Mouse (Mus musculus) CH12.LX (cell line): ENCODE measurements at regions not wholly inside any gene's neighbourhood (a gene's known extent, or its start where the extent isn't known, plus 50 kb on each side); places are given as distances from the start of the nearest gene placed in this dataset.

Experiments used
- DNase-seq: peaks from one replicate; pipeline ENCODE4 v3.0.0-alpha.2; 2013; ENCODE audit errors: extremely low read depth
- H3K27ac ChIP-seq: 2 replicates; pipeline ENCODE4 v1.5.1; 2012; ENCODE audit warnings: low read depth, mild to moderate bottlenecking, control low read depth, moderate library complexity; ENCODE audit not compliant: insufficient read depth
- H3K27me3 ChIP-seq: replicated peaks from 2 replicates; pipeline ENCODE3; 2012; ENCODE audit warnings: inconsistent platforms
- H3K36me3 ChIP-seq, 2 experiments: replicated peaks in 1 of 2; 2 replicates each; pipeline versions ENCODE3 to v1.6.1; 2012; ENCODE audit warnings: inconsistent platforms in 1 of 2, low read length in 1 of 2, mild to moderate bottlenecking in 1 of 2, mixed read lengths in 1 of 2, moderate library complexity in 1 of 2; ENCODE audit not compliant: control insufficient read depth in 1 of 2, insufficient read depth in 1 of 2
- H3K4me1 ChIP-seq, 2 experiments: 2 replicates each; pipeline ENCODE4 v1.6.1; 2012; ENCODE audit warnings: inconsistent platforms in 1 of 2, moderate library complexity in 1 of 2; ENCODE audit not compliant: insufficient read depth in 2 of 2, control insufficient read depth in 1 of 2
- H3K4me2 ChIP-seq: 2 replicates; pipeline ENCODE4 v1.6.1; 2012; ENCODE audit warnings: low read depth, mild to moderate bottlenecking, control low read depth; ENCODE audit not compliant: poor library complexity, insufficient read depth, severe bottlenecking
- H3K4me3 ChIP-seq, 3 experiments: fragments of 150-350 bp in 1 of 3; sonication (generic) in 1 of 3; replicated peaks in 1 of 3; 2 replicates each; pipeline versions ENCODE3 to v1.5.1; 2011 to 2012; ENCODE audit warnings: low read depth in 2 of 3, low read length in 2 of 3, mild to moderate bottlenecking in 2 of 3, moderate library complexity in 2 of 3, control low read depth in 1 of 3, improper control_type of control experiment in 1 of 3, inconsistent platforms in 1 of 3, mixed read lengths in 1 of 3; ENCODE audit not compliant: poor library complexity in 1 of 3
- H3K79me2 ChIP-seq: replicated peaks from 2 replicates; pipeline ENCODE4 v1.6.1; 2012; ENCODE audit warnings: mild to moderate bottlenecking, moderate library complexity; ENCODE audit not compliant: control insufficient read depth, poor library complexity, insufficient read depth, severe bottlenecking; ENCODE audit errors: extremely low read depth
- H3K9ac ChIP-seq: 2 replicates; pipeline ENCODE4 v1.6.1; 2012; ENCODE audit warnings: low read depth, mild to moderate bottlenecking, control low read depth, moderate library complexity; ENCODE audit not compliant: insufficient read depth
- H3K9me3 ChIP-seq: replicated peaks from 2 replicates; pipeline ENCODE3; 2012; ENCODE audit warnings: low read length, inconsistent platforms, mixed read lengths
- BHLHE40 ChIP-seq: IDR thresholded peaks from 2 replicates; pipeline ENCODE4 v1.6.1; 2011; ENCODE audit warnings: mild to moderate bottlenecking, low read depth, low read length, improper control_type of control experiment
- CHD2 ChIP-seq: IDR thresholded peaks from 2 replicates; pipeline ENCODE4 v1.6.1; 2011; ENCODE audit warnings: low read length, improper control_type of control experiment
- ETS1 ChIP-seq: conservative IDR thresholded peaks from 2 replicates; pipeline ENCODE4 v1.6.1; 2012; ENCODE audit warnings: low read depth, mild to moderate bottlenecking, inconsistent platforms, low read length, improper control_type of control experiment, moderate library complexity
- GABPA ChIP-seq: IDR thresholded peaks from 2 replicates; pipeline ENCODE4 v1.6.1; 2012; ENCODE audit warnings: low read depth, low read length, improper control_type of control experiment, inconsistent platforms; ENCODE audit not compliant: insufficient replicate concordance
- MAX ChIP-seq: IDR thresholded peaks from 2 replicates; pipeline ENCODE4 v1.6.1; 2011; ENCODE audit warnings: low read length, improper control_type of control experiment
- MEF2A ChIP-seq: IDR thresholded peaks from 2 replicates; pipeline ENCODE4 v1.6.1; 2014; ENCODE audit warnings: low read depth, mild to moderate bottlenecking, inconsistent platforms, low read length, improper control_type of control experiment, borderline replicate concordance
- MXI1 ChIP-seq: IDR thresholded peaks from 2 replicates; pipeline ENCODE4 v1.6.1; 2011; ENCODE audit warnings: mild to moderate bottlenecking, low read depth, low read length, improper control_type of control experiment
- NELFE ChIP-seq: IDR thresholded peaks from 2 replicates; pipeline ENCODE4 v1.6.1; 2011; ENCODE audit warnings: low read depth, low read length, improper control_type of control experiment
- PAX5 ChIP-seq: IDR thresholded peaks from 2 replicates; pipeline ENCODE4 v1.6.1; 2012; ENCODE audit warnings: low read length, inconsistent platforms, mixed read lengths
- RAD21 ChIP-seq: IDR thresholded peaks from 2 replicates; pipeline ENCODE4 v1.6.1; 2011; ENCODE audit warnings: low read depth, mild to moderate bottlenecking, low read length, improper control_type of control experiment, moderate library complexity
- TCF12 ChIP-seq: IDR thresholded peaks from 2 replicates; pipeline ENCODE4 v1.6.1; 2014; ENCODE audit warnings: low read depth, mild to moderate bottlenecking, inconsistent platforms, low read length, improper control_type of control experiment
- UBTF ChIP-seq: IDR thresholded peaks from 2 replicates; pipeline ENCODE4 v1.6.1; 2012; ENCODE audit warnings: low read depth, mild to moderate bottlenecking, inconsistent platforms, low read length, improper control_type of control experiment, moderate library complexity
- USF2 ChIP-seq: conservative IDR thresholded peaks from 2 replicates; pipeline ENCODE4 v1.6.1; 2011; ENCODE audit warnings: low read depth, low read length, improper control_type of control experiment
- ZC3H11A ChIP-seq: IDR thresholded peaks from 2 replicates; pipeline ENCODE4 v1.6.1; 2012; ENCODE audit warnings: low read depth, mild to moderate bottlenecking, inconsistent platforms, low read length, improper control_type of control experiment
- ZMIZ1 ChIP-seq: IDR thresholded peaks from 2 replicates; pipeline ENCODE4 v1.6.1; 2012; ENCODE audit warnings: low read depth, mild to moderate bottlenecking, inconsistent platforms, low read length, improper control_type of control experiment
- dilution Hi-C: fragments of 300-500 bp; cut with MboI; formaldehyde crosslinking; loops from 2 replicates; pipeline ENCODE4 v1.14.3; 2020; ENCODE audit warnings: low sequenced_read_pairs; ENCODE audit not compliant: extremely low pct_unique_long_range_greater_than_20kb, extremely low pct_ligation_motif_present
- in situ Hi-C: fragments of 300-500 bp; cut with MboI; formaldehyde crosslinking; loops from 3 replicates; pipeline ENCODE4 v1.14.3; 2019; ENCODE audit warnings: low sequenced_read_pairs, low pct_ligation_motif_present, low pct_unique_long_range_greater_than_20kb, mixed read lengths

DNA sequence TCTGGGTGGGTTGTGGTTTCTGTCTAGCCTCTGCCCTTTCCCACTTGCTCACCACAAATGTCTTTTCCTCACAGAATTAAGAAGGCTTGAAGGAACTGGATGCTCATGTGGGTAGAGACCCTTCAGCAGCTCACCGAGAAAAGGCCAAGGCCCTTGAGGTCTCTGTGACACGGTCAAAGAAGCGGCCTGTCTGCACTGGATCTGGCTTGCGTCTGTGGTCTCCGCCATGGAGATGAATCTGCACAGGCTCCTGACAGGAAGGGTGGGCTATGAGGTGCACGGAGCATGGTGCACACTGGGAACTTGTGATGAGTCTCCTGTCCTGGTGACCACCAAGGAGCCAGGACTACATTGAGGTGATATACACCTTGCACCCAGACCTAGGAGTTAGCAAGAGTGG, 110.8 kb upstream of the Fam19a5 start:
- dilution Hi-C loops (no loop called here), in situ Hi-C loops (no loop called here)
- no peaks in the 10 kb centered on the region for H3K4me1 ChIP-seq
- no peak overlapping the region for H3K4me3 ChIP-seq
- no peaks in the 10 kb centered on the region for H3K79me2 ChIP-seq
- TF ChIP-seq BHLHE40 = no peak
- H3K9ac ChIP-seq = no peak overlapping the region
- H3K36me3 ChIP-seq = no peaks in the 10 kb centered on the region
- no peak overlapping the region for H3K27ac ChIP-seq
- no peak overlapping the region for H3K4me2 ChIP-seq
- H3K27me3 ChIP-seq = no peaks in the 10 kb centered on the region
- DNase-seq = no peak
- H3K9me3 ChIP-seq = peaks cover 87% of the 10 kb centered on the region

DNA sequence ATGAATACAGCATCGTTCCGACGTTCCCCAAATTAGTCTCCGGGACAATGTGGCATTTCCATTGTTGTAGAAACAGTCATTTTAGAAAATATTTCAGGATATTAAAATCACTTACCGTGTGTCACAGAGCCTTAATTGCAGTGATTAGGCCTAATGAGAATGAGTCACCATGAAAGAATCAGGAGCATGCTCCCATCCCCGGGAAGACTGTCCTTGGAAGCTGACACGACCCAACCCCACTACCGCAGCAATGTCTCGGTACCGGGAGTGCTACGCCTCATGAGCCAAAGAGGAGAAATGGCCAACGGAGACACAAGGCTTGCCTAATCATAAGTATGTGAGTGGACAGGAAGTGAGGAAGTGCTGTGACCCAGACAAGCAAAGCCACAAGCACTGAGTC, 110.2 kb upstream of the Fam19a5 start:
- H3K27me3 ChIP-seq = no peaks in the 10 kb centered on the region
- TF ChIP-seq NELFE (no peak), MXI1 (no peak), MAX (no peak), TCF12 (no peak), UBTF (no peak), GABPA (no peak), RAD21 (no peak), USF2 (no peak), ZC3H11A (no peak), ZMIZ1 (no peak)
- no peak overlapping the region for H3K9ac ChIP-seq
- no peak overlapping the region for H3K4me2 ChIP-seq
- H3K4me3 ChIP-seq = no peak overlapping the region
- DNase-seq = no peak
- H3K36me3 ChIP-seq = no peaks in the 10 kb centered on the region
- H3K9me3 ChIP-seq = peaks cover 86% of the 10 kb centered on the region
- in situ Hi-C loops (no loop called here), dilution Hi-C loops (no loop called here)
- H3K79me2 ChIP-seq = no peaks in the 10 kb centered on the region
- H3K4me1 ChIP-seq = no peaks in the 10 kb centered on the region
- no peak overlapping the region for H3K27ac ChIP-seq

DNA sequence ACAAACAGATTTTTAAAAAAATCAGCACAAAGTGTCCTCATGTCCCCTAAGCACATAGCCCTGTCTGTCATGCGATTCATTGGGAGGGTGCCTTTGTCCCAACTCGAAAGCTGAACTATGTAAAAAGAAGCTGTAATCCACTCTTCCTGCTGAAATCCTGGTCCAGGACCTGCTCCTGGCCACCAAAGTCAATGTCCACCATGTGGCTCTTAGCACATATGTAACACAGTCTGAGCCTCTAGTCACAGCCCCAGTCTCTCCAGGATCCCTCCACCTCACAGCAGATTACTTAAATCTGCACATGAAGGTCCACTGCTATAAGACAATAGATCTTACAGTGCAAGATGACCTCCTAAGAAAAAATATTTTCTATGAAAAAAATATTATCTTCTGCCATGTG, 108.5 kb upstream of the Fam19a5 start:
- H3K4me3 ChIP-seq = no peak overlapping the region
- no peaks in the 10 kb centered on the region for H3K79me2 ChIP-seq
- H3K4me2 ChIP-seq = no peak overlapping the region
- in situ Hi-C loops (no loop called here), dilution Hi-C loops (no loop called here)
- H3K27me3 ChIP-seq = no peaks in the 10 kb centered on the region
- H3K9ac ChIP-seq = no peak overlapping the region
- DNase-seq = no peak
- H3K4me1 ChIP-seq = no peaks in the 10 kb centered on the region
- H3K9me3 ChIP-seq = peaks cover 84% of the 10 kb centered on the region
- no peak overlapping the region for H3K27ac ChIP-seq
- TF ChIP-seq MEF2A = no peak
- no peak for TF ChIP-seq PAX5
- TF ChIP-seq ETS1 = no peak
- TF ChIP-seq CHD2 = no peak
- TF ChIP-seq NELFE = no peak
- H3K36me3 ChIP-seq = no peaks in the 10 kb centered on the region
